ENCODE assay signal across 15 mouse cellular contexts in the genomic region with DNA sequence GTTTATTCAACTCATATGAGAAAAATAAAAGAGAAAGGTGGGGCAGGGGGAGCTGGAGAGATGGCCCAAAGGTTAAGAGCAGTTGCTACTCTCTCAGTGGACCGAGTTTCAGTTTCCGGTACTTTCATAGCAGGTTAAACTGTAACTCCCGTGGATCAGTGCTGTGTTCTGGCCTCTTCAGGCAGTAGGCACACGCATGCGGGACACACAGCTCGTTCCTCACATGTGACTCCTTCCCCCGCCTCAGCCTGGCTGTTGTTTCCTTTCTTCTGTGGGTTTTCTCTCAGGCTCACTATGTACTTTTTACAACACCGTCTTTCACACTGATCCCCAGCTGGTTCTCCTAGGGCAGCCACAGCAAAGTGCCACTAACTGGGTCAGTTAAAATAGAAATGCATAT.
DNase-seq lines count a peak whose midpoint lies in the region; ATAC-seq and TF ChIP-seq lines count a peak whose summit lies in the region.
"Had no signal": no experiment of that assay in that cellular context is flagged by ENCODE, and none has a peak within 500 bp of the region (broad histone marks: within the 10 kb centered on the region; RNA-seq: fewer than 3 reads in every experiment).

No protein-coding gene starts in this region.

- H3K36me3 ChIP-seq in lung, postnatal 0 days (ENCODE audit: insufficient read depth, low read length), result no peaks in the 10 kb centered on the region
- H3K36me3 ChIP-seq: hindbrain, embryonic 15.5 days; limb, embryonic 12.5 days had no signal

- H3K4me3 ChIP-seq in lung, postnatal 0 days (ENCODE audit: low read depth, low read length), result no peak overlapping the region
- H3K4me3 ChIP-seq in lung, adult 2 months (replicated peaks; ENCODE audit: extremely low read depth, low read depth, low read length), result no peak overlapping the region
- H3K4me3 ChIP-seq: hindbrain, embryonic 15.5 days; left cerebral cortex, adult 2 months; limb, embryonic 12.5 days had no signal

- no peak for TF ChIP-seq POLR2A in lung, adult 2 months (IDR thresholded peaks at IDR 0.05; ENCODE audit: borderline replicate concordance, extremely low read depth, low read depth, low read length)

- DNase-seq in kidney, adult 9 months, result peak; percentile 47
- DNase-seq in kidney, postnatal 10 days, result no peak
- peak; percentile 49 for DNase-seq in lung, postnatal 0 days (ENCODE audit: low spot score)
- DNase-seq in lung, adult 2 months, result no peak
- peak; percentile 20 for DNase-seq in thymus, postnatal 14 days
- DNase-seq in ovary, postnatal 14 days (ENCODE audit: low spot score), result no peak
- no peak for DNase-seq in Muller cell, postnatal 12 days (ENCODE audit: inconsistent ontology term)
- DNase-seq: gastrocnemius, postnatal 10 days; heart, postnatal 10 days; midbrain, embryonic 14.5 days; right cerebral cortex, postnatal 14 days had no signal

- TF ChIP-seq EP300 in lung, postnatal 0 days (IDR thresholded peaks at IDR 0.05), result no peak

- 41% methylated on average over 8 of the region's 8 CpGs for WGBS in lung, postnatal 0 days
- 46% methylated on average over 8 of the region's 8 CpGs for WGBS in lung, adult 2 months

- H3K27ac ChIP-seq in lung, postnatal 0 days (ENCODE audit: low read length), result 0 out of 2 replicates have a peak overlapping the region, but pooled peaks have one; percentile 5
- H3K27ac ChIP-seq: hindbrain, embryonic 15.5 days; left cerebral cortex, adult 2 months; limb, embryonic 12.5 days had no signal

- H3K9me3 ChIP-seq in lung, postnatal 0 days (ENCODE audit: low read length), result no peaks in the 10 kb centered on the region
- H3K9me3 ChIP-seq: hindbrain, embryonic 15.5 days; limb, embryonic 12.5 days had no signal

- H3K4me1 ChIP-seq in lung, postnatal 0 days (ENCODE audit: insufficient read depth, low read depth, low read length), result no peaks in the 10 kb centered on the region
- peaks cover 3% of the 10 kb centered on the region for H3K4me1 ChIP-seq in lung, adult 2 months (ENCODE audit: control insufficient read depth, insufficient read depth, low read length)

- H3K9ac ChIP-seq in lung, postnatal 0 days (replicated peaks; ENCODE audit: low read depth), result no peak overlapping the region
- H3K9ac ChIP-seq: hindbrain, embryonic 15.5 days; limb, embryonic 12.5 days had no signal

- no peak; the same call in 1 of the 2 replicates for ATAC-seq in lung, postnatal 0 days
- ATAC-seq in hematopoietic stem cell, adult 5-6 weeks (replicated peaks in 1 of 2; ENCODE audit: insufficient read depth in 1 of 2, low FRiP score in 2 of 2, low TSS enrichment in 1 of 2, low read depth in 1 of 2, poor library complexity in 2 of 2, severe bottlenecking in 2 of 2), result peak; percentile 33 to 53

- no peak overlapping the region for H3K4me2 ChIP-seq in lung, postnatal 0 days (replicated peaks; ENCODE audit: low read depth, low read length)
- H3K4me2 ChIP-seq: hindbrain, embryonic 15.5 days; limb, embryonic 12.5 days had no signal

- no peak for TF ChIP-seq CTCF in lung, postnatal 0 days (IDR thresholded peaks at IDR 0.05)
- TF ChIP-seq CTCF in lung, adult 2 months (IDR thresholded peaks at IDR 0.05; ENCODE audit: insufficient read depth, low read length), result no peak

- no peaks in the 10 kb centered on the region for H3K27me3 ChIP-seq in lung, postnatal 0 days (replicated peaks; ENCODE audit: insufficient read depth, low read length)
- H3K27me3 ChIP-seq: hindbrain, embryonic 15.5 days; limb, embryonic 12.5 days had no signal

Comparison
In these comparisons a context has a peak if more than half of its experiments do, and no peak if none do; other contexts are left out.
1. DNase-seq: peak in kidney, adult 9 months (single experiment), lung, postnatal 0 days (single experiment) and thymus, postnatal 14 days (single experiment); none in kidney, postnatal 10 days (single experiment), lung, adult 2 months (single experiment), ovary, postnatal 14 days (single experiment) and Muller cell, postnatal 12 days (single experiment).